Mouse (Mus musculus) urinary bladder, postnatal 10 days (tissue): ENCODE data around the gene Zswim5.

Source experiments
- DNase-seq: peaks from one replicate; pipeline ENCODE4 v3.0.0; 2022; ENCODE audit warnings: low spot score

The Zswim5 gene

GRCm38 (mm10) chr4:117005611-117006400 lies 128.6 kb downstream of the Zswim5 start:
- no peak for DNase-seq

GRCm38 (mm10) chr4:117007058-117007457 lies 129.9 kb downstream of the Zswim5 start:
- DNase-seq: no peak

- DNase-seq: no peak
Measured at GRCm38 (mm10) chr4:117010231-117010630, 133.1 kb downstream of the Zswim5 start.

GRCm38 (mm10) chr4:117013596-117013995 lies 136.4 kb downstream of the Zswim5 start:
- no peak for DNase-seq

GRCm38 (mm10) chr4:117014901-117015415 lies 137.8 kb downstream of the Zswim5 start:
- no peak for DNase-seq

GRCm38 (mm10) chr4:117017738-117018137 lies 140.6 kb downstream of the Zswim5 start:
- no peak for DNase-seq

- no peak for DNase-seq
Measured at GRCm38 (mm10) chr4:117018327-117018726, 141.2 kb downstream of the Zswim5 start.

- DNase-seq: peak; percentile 55
Measured at GRCm38 (mm10) chr4:117019206-117020134, 142.3 kb downstream of the Zswim5 start, which contains the start of gene Eif2b3. TSS of gene Eif2b3 (plus strand) at chr4:117019402.

GRCm38 (mm10) chr4:117023469-117023868 lies 146.3 kb downstream of the Zswim5 start:
- DNase-seq: no peak

GRCm38 (mm10) chr4:117031105-117031504 lies 153.9 kb downstream of the Zswim5 start:
- DNase-seq: no peak
